Mouse (Mus musculus): ENCODE results near the gene Mdga1. TPM values are rescaled to one million over a fixed set of nuclear protein-coding genes. Genes with fewer than 3 reads are reported as not detected.

Gene Mdga1
- polyA plus RNA-seq, 1 experiment from 2014 or later, result 4.7 TPM

GRCm38 (mm10) chr17:29841781-29842690 is 127.9 kb downstream of the Mdga1 start:
- Histone ChIP-seq H3K36me3 (no peaks in the 10 kb centered on the region), H3K4me2 (peak overlapping the region; percentile 92), H3K9me3 (no peaks in the 10 kb centered on the region), H3K9ac (replicated peaks) (peak overlapping the region; percentile 57; the same call in 1 of the 2 replicates), H3K27me3 (peaks cover 8% of the 10 kb centered on the region; the same call in 1 of the 2 replicates), H3K27ac (no peak overlapping the region; the same call in 1 of the 2 replicates), H3K4me3 (replicated peaks) (peak overlapping the region; percentile 44), H3K4me1 (replicated peaks) (peaks cover 38% of the 10 kb centered on the region)
- WGBS, result 5% methylated on average over 46 of the region's 46 CpGs
- peak; percentile 38; the same call in 1 of the 2 replicates for ATAC-seq (ENCODE audit: insufficient number of reproducible peaks, insufficient read depth, low FRiP score, low TSS enrichment, low read depth)

GRCm38 (mm10) chr17:29838029-29838428 is 131.9 kb downstream of the Mdga1 start:
- 0 out of 2 replicates have a peak, but pooled peaks cover 2% of the 10 kb centered on the region for H3K36me3 ChIP-seq
- H3K9ac ChIP-seq (replicated peaks), result no peak overlapping the region
- peaks cover 8% of the 10 kb centered on the region; the same call in 1 of the 2 replicates for H3K27me3 ChIP-seq
- no peak overlapping the region for H3K4me3 ChIP-seq (replicated peaks)
- H3K9me3 ChIP-seq, result no peaks in the 10 kb centered on the region
- H3K4me1 ChIP-seq (replicated peaks), result peaks cover 44% of the 10 kb centered on the region
- H3K27ac ChIP-seq, result 0 out of 2 replicates have a peak overlapping the region, but pooled peaks have one; percentile 31
- ATAC-seq (ENCODE audit: insufficient number of reproducible peaks, insufficient read depth, low FRiP score, low TSS enrichment, low read depth), result peak; percentile 58; the same call in 1 of the 2 replicates
- WGBS, result 13% methylated on average over 3 of the region's 3 CpGs
- H3K4me2 ChIP-seq, result no peak overlapping the region

GRCm38 (mm10) chr17:29837441-29837840 is 132.4 kb downstream of the Mdga1 start:
- Histone ChIP-seq H3K36me3 (0 out of 2 replicates have a peak, but pooled peaks cover 2% of the 10 kb centered on the region), H3K9ac (replicated peaks) (no peak overlapping the region), H3K4me1 (replicated peaks) (peaks cover 42% of the 10 kb centered on the region), H3K27me3 (peaks cover 3% of the 10 kb centered on the region; the same call in 1 of the 2 replicates), H3K27ac (0 out of 2 replicates have a peak overlapping the region, but pooled peaks have one; percentile 31), H3K9me3 (no peaks in the 10 kb centered on the region), H3K4me2 (no peak overlapping the region), H3K4me3 (replicated peaks) (no peak overlapping the region)
- WGBS, result 59% methylated on average over 8 of the region's 8 CpGs
- ATAC-seq (ENCODE audit: insufficient number of reproducible peaks, insufficient read depth, low FRiP score, low TSS enrichment, low read depth), result no peak

- Histone ChIP-seq H3K36me3 (0 out of 2 replicates have a peak, but pooled peaks cover 6% of the 10 kb centered on the region), H3K27ac (no peak overlapping the region), H3K27me3 (no peaks in the 10 kb centered on the region), H3K4me1 (replicated peaks) (peaks cover 29% of the 10 kb centered on the region), H3K9ac (replicated peaks) (no peak overlapping the region), H3K4me2 (no peak overlapping the region), H3K4me3 (replicated peaks) (no peak overlapping the region), H3K9me3 (no peaks in the 10 kb centered on the region)
- ATAC-seq (ENCODE audit: insufficient number of reproducible peaks, insufficient read depth, low FRiP score, low TSS enrichment, low read depth), result no peak
- WGBS, result 72% methylated on average over 7 of the region's 7 CpGs
These were observed 135.1 kb downstream of the Mdga1 start for GRCm38 (mm10) chr17:29834768-29835167.

GRCm38 (mm10) chr17:29834333-29834732 is 135.6 kb downstream of the Mdga1 start:
- no peak overlapping the region for H3K27ac ChIP-seq
- no peaks in the 10 kb centered on the region for H3K27me3 ChIP-seq
- H3K9me3 ChIP-seq, result no peaks in the 10 kb centered on the region
- H3K4me1 ChIP-seq (replicated peaks), result peaks cover 26% of the 10 kb centered on the region
- H3K36me3 ChIP-seq, result 0 out of 2 replicates have a peak, but pooled peaks cover 6% of the 10 kb centered on the region
- ATAC-seq (ENCODE audit: insufficient number of reproducible peaks, insufficient read depth, low FRiP score, low TSS enrichment, low read depth), result no peak
- H3K4me3 ChIP-seq (replicated peaks), result no peak overlapping the region
- H3K4me2 ChIP-seq, result no peak overlapping the region
- 88% methylated on average over 9 of the region's 9 CpGs for WGBS
- H3K9ac ChIP-seq (replicated peaks), result no peak overlapping the region

GRCm38 (mm10) chr17:29831696-29832095 is 138.2 kb downstream of the Mdga1 start:
- H3K4me3 ChIP-seq (replicated peaks), result no peak overlapping the region
- ATAC-seq (ENCODE audit: insufficient number of reproducible peaks, insufficient read depth, low FRiP score, low TSS enrichment, low read depth), result no peak
- peaks cover 6% of the 10 kb centered on the region; the same call in 1 of the 2 replicates for H3K4me1 ChIP-seq (replicated peaks)
- WGBS, result 83% methylated on average over 11 of the region's 11 CpGs
- H3K36me3 ChIP-seq, result 0 out of 2 replicates have a peak, but pooled peaks cover 6% of the 10 kb centered on the region
- no peak overlapping the region for H3K4me2 ChIP-seq
- no peaks in the 10 kb centered on the region for H3K27me3 ChIP-seq
- no peak overlapping the region for H3K9ac ChIP-seq (replicated peaks)
- H3K9me3 ChIP-seq, result no peaks in the 10 kb centered on the region
- no peak overlapping the region for H3K27ac ChIP-seq

- Histone ChIP-seq H3K36me3 (0 out of 2 replicates have a peak, but pooled peaks cover 4% of the 10 kb centered on the region), H3K27ac (no peak overlapping the region), H3K9me3 (no peaks in the 10 kb centered on the region), H3K4me3 (replicated peaks) (no peak overlapping the region), H3K4me2 (no peak overlapping the region), H3K27me3 (peaks cover 3% of the 10 kb centered on the region), H3K9ac (replicated peaks) (no peak overlapping the region), H3K4me1 (replicated peaks) (no peaks in the 10 kb centered on the region)
- ATAC-seq (ENCODE audit: insufficient number of reproducible peaks, insufficient read depth, low FRiP score, low TSS enrichment, low read depth), result no peak
- 74% methylated on average over 7 of the region's 7 CpGs for WGBS
These were observed 140.8 kb downstream of the Mdga1 start for GRCm38 (mm10) chr17:29829136-29829535.

GRCm38 (mm10) chr17:29827602-29828001 is 142.3 kb downstream of the Mdga1 start:
- Histone ChIP-seq H3K4me2 (no peak overlapping the region), H3K9me3 (no peaks in the 10 kb centered on the region), H3K9ac (replicated peaks) (no peak overlapping the region), H3K27me3 (peaks cover 3% of the 10 kb centered on the region), H3K4me1 (replicated peaks) (no peaks in the 10 kb centered on the region), H3K4me3 (replicated peaks) (no peak overlapping the region), H3K36me3 (0 out of 2 replicates have a peak, but pooled peaks cover 4% of the 10 kb centered on the region), H3K27ac (no peak overlapping the region)
- no peak for ATAC-seq (ENCODE audit: insufficient number of reproducible peaks, insufficient read depth, low FRiP score, low TSS enrichment, low read depth)
- WGBS, result 64% methylated on average over 5 of the region's 5 CpGs

- WGBS, result 86% methylated on average over 4 of the region's 4 CpGs
- H3K9me3 ChIP-seq, result no peaks in the 10 kb centered on the region
- no peak overlapping the region for H3K9ac ChIP-seq (replicated peaks)
- no peaks in the 10 kb centered on the region for H3K36me3 ChIP-seq
- H3K4me3 ChIP-seq (replicated peaks), result no peak overlapping the region
- no peaks in the 10 kb centered on the region for H3K4me1 ChIP-seq (replicated peaks)
- ATAC-seq (ENCODE audit: insufficient number of reproducible peaks, insufficient read depth, low FRiP score, low TSS enrichment, low read depth), result no peak
- H3K27ac ChIP-seq, result no peak overlapping the region
- peaks cover 3% of the 10 kb centered on the region for H3K27me3 ChIP-seq
- no peak overlapping the region for H3K4me2 ChIP-seq
These were observed 145.3 kb downstream of the Mdga1 start for GRCm38 (mm10) chr17:29824512-29825120.

- ATAC-seq (ENCODE audit: insufficient number of reproducible peaks, insufficient read depth, low FRiP score, low TSS enrichment, low read depth), result no peak
- Histone ChIP-seq H3K27ac (no peak overlapping the region), H3K4me2 (no peak overlapping the region), H3K4me3 (replicated peaks) (no peak overlapping the region), H3K4me1 (replicated peaks) (no peaks in the 10 kb centered on the region), H3K27me3 (peaks cover 3% of the 10 kb centered on the region), H3K9ac (replicated peaks) (no peak overlapping the region), H3K36me3 (no peaks in the 10 kb centered on the region), H3K9me3 (no peaks in the 10 kb centered on the region)
- 60% methylated on average over 5 of the region's 5 CpGs for WGBS
These were observed 145.7 kb downstream of the Mdga1 start for GRCm38 (mm10) chr17:29824208-29824509.

All from limb, embryonic 12.5 days (tissue).